Mouse (Mus musculus) lung, embryonic 14.5 days (tissue): ENCODE data around the gene Ltbp4. TPM values are rescaled to one million over a fixed set of nuclear protein-coding genes. Genes with fewer than 3 reads are reported as not detected.

Source experiments
- ATAC-seq: fragments of 200-750 bp; cut with Nextera tagmentation; 2 replicates; pipeline ENCODE4 v1.8.0; 2017; ENCODE audit warnings: mild to moderate bottlenecking, moderate TSS enrichment, moderate library complexity; ENCODE audit not compliant: insufficient read depth
- DNase-seq: peaks from one replicate; pipeline ENCODE4 v3.0.0-alpha.2; 2015
- H3K27ac ChIP-seq: fragments of 300-500 bp; sonication (generic); 2 replicates; pipeline ENCODE4 v1.5.1; 2014; ENCODE audit warnings: low read depth, mild to moderate bottlenecking, moderate library complexity
- H3K27me3 ChIP-seq: fragments of 300-500 bp; sonication (generic); 2 replicates; pipeline ENCODE4 v1.6.1; 2014; ENCODE audit warnings: low read length, control low read depth; ENCODE audit not compliant: insufficient read depth
- H3K36me3 ChIP-seq: fragments of 300-500 bp; sonication (generic); 2 replicates; pipeline ENCODE4 v1.6.1; 2014; ENCODE audit warnings: control low read depth; ENCODE audit not compliant: insufficient read depth
- H3K4me1 ChIP-seq: fragments of 300-500 bp; sonication (generic); 2 replicates; pipeline ENCODE4 v1.6.1; 2014; ENCODE audit warnings: antibody characterized with exemption, control low read depth; ENCODE audit not compliant: insufficient read depth
- H3K4me2 ChIP-seq: fragments of 300-500 bp; sonication (generic); 2 replicates; pipeline ENCODE4 v1.6.1; 2014; ENCODE audit warnings: mild to moderate bottlenecking
- H3K4me3 ChIP-seq: fragments of 300-500 bp; sonication (generic); 2 replicates; pipeline ENCODE4 v1.5.1; 2014; ENCODE audit warnings: low read depth, low read length
- H3K9ac ChIP-seq: fragments of 300-500 bp; sonication (generic); 2 replicates; pipeline ENCODE4 v1.6.1; 2014
- H3K9me3 ChIP-seq: fragments of 300-500 bp; sonication (generic); 2 replicates; pipeline ENCODE4 v1.6.1; 2016; ENCODE audit warnings: low read depth, low read length, control low read depth
- CTCF ChIP-seq: IDR thresholded peaks from 2 replicates; pipeline ENCODE4 v1.5.1; 2016; ENCODE audit warnings: antibody characterized with exemption, low read depth
- WGBS: fragments of 180-500 bp; shearing (Covaris S2); extraction: QIAGEN DNeasy Blood & Tissue Kit; methylation state at CpG from one replicate; pipeline ENCODE4 v1.1.7; 2014; 5-methylcytosine and 5-hydroxymethylcytosine counted together
- polyA plus RNA-seq: library from polyadenylated mRNA; unstranded; fragments of >200 nt; fragmentation: Nextera tagmentation; extraction: Ambion mirVana; gene quantifications from 2 replicates; pipeline ENCODE4 v1.2.1, GENCODE M21; 2014

Ltbp4 gene
- polyA plus RNA-seq, 1 experiment from 2014 or later = 86.0 TPM

GRCm38 (mm10) chr7:27291795-27292466 lies 45.6 kb downstream of the Ltbp4 start:
- Histone ChIP-seq H3K4me2 (peak overlapping the region; percentile 44), H3K9me3 (no peaks in the 10 kb centered on the region; the same call in 1 of the 2 replicates), H3K27me3 (no peaks in the 10 kb centered on the region), H3K4me3 (no peak overlapping the region), H3K4me1 (0 out of 2 replicates have a peak, but pooled peaks cover 3% of the 10 kb centered on the region), H3K9ac (no peak overlapping the region), H3K36me3 (no peaks in the 10 kb centered on the region), H3K27ac (peak overlapping the region; percentile 89)
- WGBS = 11% methylated on average over 12 of the region's 12 CpGs
- peak; percentile 89 for DNase-seq
- TF ChIP-seq CTCF = no peak
- peak; percentile 92 for ATAC-seq

- Histone ChIP-seq H3K27me3 (no peaks in the 10 kb centered on the region), H3K27ac (no peak overlapping the region), H3K36me3 (no peaks in the 10 kb centered on the region), H3K4me1 (0 out of 2 replicates have a peak, but pooled peaks cover 3% of the 10 kb centered on the region), H3K9ac (no peak overlapping the region), H3K4me3 (no peak overlapping the region), H3K4me2 (no peak overlapping the region), H3K9me3 (no peaks in the 10 kb centered on the region; the same call in 1 of the 2 replicates)
- WGBS = 75% methylated on average over 2 of the region's 2 CpGs
- TF ChIP-seq CTCF = peak; percentile 26; the same call in 1 of the 2 replicates
- no peak for ATAC-seq
- no peak for DNase-seq
Observed at GRCm38 (mm10) chr7:27290555-27290954, 46.9 kb downstream of the Ltbp4 start.

- Histone ChIP-seq H3K27me3 (no peaks in the 10 kb centered on the region), H3K27ac (no peak overlapping the region), H3K4me2 (no peak overlapping the region), H3K36me3 (no peaks in the 10 kb centered on the region), H3K9me3 (no peaks in the 10 kb centered on the region; the same call in 1 of the 2 replicates), H3K4me1 (0 out of 2 replicates have a peak, but pooled peaks cover 3% of the 10 kb centered on the region), H3K9ac (no peak overlapping the region), H3K4me3 (no peak overlapping the region)
- ATAC-seq (no peak), DNase-seq (no peak)
- 83% methylated on average over 7 of the region's 7 CpGs for WGBS
- TF ChIP-seq CTCF = no peak
Observed at GRCm38 (mm10) chr7:27288732-27289131, 48.8 kb downstream of the Ltbp4 start.

- peak overlapping the region; percentile 50 for H3K4me2 ChIP-seq
- 2% methylated on average over 8 of the region's 8 CpGs for WGBS
- 0 out of 2 replicates have a peak overlapping the region, but pooled peaks have one; percentile 14 for H3K4me3 ChIP-seq
- ATAC-seq = peak; percentile 86
- peak overlapping the region; percentile 76; the same call in 1 of the 2 replicates for H3K27ac ChIP-seq
- H3K27me3 ChIP-seq = no peaks in the 10 kb centered on the region
- no peaks in the 10 kb centered on the region for H3K4me1 ChIP-seq
- H3K9ac ChIP-seq = no peak overlapping the region
- no peaks in the 10 kb centered on the region; the same call in 1 of the 2 replicates for H3K9me3 ChIP-seq
- peaks cover 22% of the 10 kb centered on the region for H3K36me3 ChIP-seq
- TF ChIP-seq CTCF = peak; percentile 91
- DNase-seq = peak; percentile 93
Observed at GRCm38 (mm10) chr7:27285698-27286066, 51.8 kb downstream of the Ltbp4 start.

GRCm38 (mm10) chr7:27284865-27285697 lies 52.4 kb downstream of the Ltbp4 start:
- peak; percentile 76 for DNase-seq
- no peaks in the 10 kb centered on the region for H3K4me1 ChIP-seq
- H3K4me2 ChIP-seq = peak overlapping the region; percentile 50
- peaks cover 27% of the 10 kb centered on the region for H3K36me3 ChIP-seq
- peak; percentile 57 for TF ChIP-seq CTCF
- H3K27ac ChIP-seq = peak overlapping the region; percentile 76; the same call in 1 of the 2 replicates
- H3K27me3 ChIP-seq = no peaks in the 10 kb centered on the region
- H3K9me3 ChIP-seq = no peaks in the 10 kb centered on the region; the same call in 1 of the 2 replicates
- H3K9ac ChIP-seq = peak overlapping the region; percentile 34; the same call in 1 of the 2 replicates
- WGBS = under 1% methylated on average over 28 of the region's 28 CpGs
- peak overlapping the region; percentile 14; the same call in 1 of the 2 replicates for H3K4me3 ChIP-seq
- peak; percentile 75 for ATAC-seq

GRCm38 (mm10) chr7:27282225-27282624 lies 55.3 kb downstream of the Ltbp4 start:
- Histone ChIP-seq H3K9me3 (no peaks in the 10 kb centered on the region), H3K4me3 (no peak overlapping the region), H3K27ac (no peak overlapping the region), H3K4me1 (no peaks in the 10 kb centered on the region), H3K4me2 (no peak overlapping the region), H3K9ac (no peak overlapping the region), H3K27me3 (no peaks in the 10 kb centered on the region), H3K36me3 (peaks cover 55% of the 10 kb centered on the region)
- no peak for DNase-seq
- WGBS = 74% methylated on average over 4 of the region's 4 CpGs
- TF ChIP-seq CTCF = no peak
- ATAC-seq = no peak

GRCm38 (mm10) chr7:27281717-27282116 lies 55.8 kb downstream of the Ltbp4 start:
- Histone ChIP-seq H3K36me3 (peaks cover 60% of the 10 kb centered on the region), H3K4me1 (no peaks in the 10 kb centered on the region), H3K27ac (no peak overlapping the region), H3K27me3 (no peaks in the 10 kb centered on the region), H3K9ac (no peak overlapping the region), H3K4me2 (no peak overlapping the region), H3K9me3 (no peaks in the 10 kb centered on the region), H3K4me3 (no peak overlapping the region)
- TF ChIP-seq CTCF = no peak
- ATAC-seq = no peak
- DNase-seq = no peak
- WGBS = 56% methylated on average over 13 of the region's 13 CpGs
